Mouse (Mus musculus): Measurements from ENCODE around the gene Cuedc1.

- no peak for TF ChIP-seq CTCF (IDR thresholded peaks at IDR 0.05; ENCODE audit: control insufficient read depth, insufficient read depth, low read length)
- no peak for TF ChIP-seq POLR2A (IDR thresholded peaks at IDR 0.05; ENCODE audit: borderline replicate concordance, control insufficient read depth, low read depth, low read length)
These were observed 24.4 kb upstream of the Cuedc1 start for GRCm38 (mm10) chr11:88073343-88073875.

Data from bone marrow, adult 2 months (tissue).